Mouse (Mus musculus) G1E (cell line): Measurements from ENCODE around the gene Mab21l1. TPM values are rescaled to one million over a fixed set of nuclear protein-coding genes. Genes with fewer than 3 reads are reported as not detected.

Source experiments
- ATAC-seq: 2 replicates; pipeline ENCODE4 v1.8.0; 2016; ENCODE audit warnings: mild to moderate bottlenecking; ENCODE audit not compliant: insufficient number of reproducible peaks, poor library complexity, low FRiP score, severe bottlenecking; ENCODE audit errors: extremely low read depth
- DNase-seq: peaks from one replicate; pipeline ENCODE4 v3.0.0; 2012; ENCODE audit warnings: low spot score
- H3K27me3 ChIP-seq: 2 replicates; pipeline ENCODE4 v1.6.1; 2012; ENCODE audit warnings: mild to moderate bottlenecking, low read length, inconsistent platforms; ENCODE audit not compliant: insufficient read depth
- H3K36me3 ChIP-seq: replicated peaks from 2 replicates; pipeline ENCODE3; 2012; ENCODE audit warnings: mild to moderate bottlenecking, inconsistent platforms
- H3K4me1 ChIP-seq: 2 replicates; pipeline ENCODE4 v1.6.1; 2012; ENCODE audit warnings: low read depth, low read length, inconsistent platforms, mixed read lengths; ENCODE audit not compliant: insufficient read depth
- H3K4me3 ChIP-seq: 2 replicates; pipeline ENCODE4 v1.5.1; 2012; ENCODE audit warnings: low read depth, mild to moderate bottlenecking, inconsistent platforms, low read length, moderate library complexity, mixed read lengths
- H3K9me3 ChIP-seq: replicated peaks from 2 replicates; pipeline ENCODE4 v1.6.1; 2012; ENCODE audit warnings: inconsistent platforms
- CTCF ChIP-seq: IDR thresholded peaks from 2 replicates; pipeline ENCODE4 v1.5.1; 2012; ENCODE audit warnings: low read depth, low read length, inconsistent platforms, mixed read lengths
- GATA1 ChIP-seq: IDR thresholded peaks from 2 replicates; pipeline ENCODE4 v1.6.1; 2012; ENCODE audit warnings: borderline replicate concordance, low read length, inconsistent platforms, mixed read lengths
- GATA2 ChIP-seq: IDR thresholded peaks from 2 replicates; pipeline ENCODE4 v1.6.1; 2012; ENCODE audit warnings: low read depth, low read length, inconsistent platforms, borderline replicate concordance
- POLR2AphosphoS5 ChIP-seq: IDR thresholded peaks from 2 replicates; pipeline ENCODE4 v1.6.1; 2012; ENCODE audit warnings: low read depth, low read length, inconsistent platforms; ENCODE audit not compliant: insufficient replicate concordance
- TAL1 ChIP-seq: conservative IDR thresholded peaks from 2 replicates; pipeline ENCODE4 v1.6.1; 2012; ENCODE audit warnings: low read depth, low read length, inconsistent platforms, mixed read lengths
- polyA plus RNA-seq: library from polyadenylated mRNA; stranded (reverse); fragments of >175 nt; gene quantifications from 2 replicates; pipeline ENCODE4 v1.2.3, GENCODE M21; 2012
- total RNA-seq, 2 experiments: library from RNA; stranded (forward) in 1 of 2; stranded (reverse) in 1 of 2; fragments of 200-1000 nt in 1 of 2; fragments of >200 nt in 1 of 2; fragmentation: Nextera tagmentation in 1 of 2; gene quantifications; 2 replicates each; pipeline ENCODE4 v1.2.3; 2014 to 2017

The Mab21l1 gene
- total RNA-seq (2014; fragmentation: Nextera tagmentation), result not detected in 2 replicates
- 0.16 TPM in 1 of 2 replicates, not detected in the other for total RNA-seq (2017)
- polyA plus RNA-seq, result not detected in 2 replicates

DNA sequence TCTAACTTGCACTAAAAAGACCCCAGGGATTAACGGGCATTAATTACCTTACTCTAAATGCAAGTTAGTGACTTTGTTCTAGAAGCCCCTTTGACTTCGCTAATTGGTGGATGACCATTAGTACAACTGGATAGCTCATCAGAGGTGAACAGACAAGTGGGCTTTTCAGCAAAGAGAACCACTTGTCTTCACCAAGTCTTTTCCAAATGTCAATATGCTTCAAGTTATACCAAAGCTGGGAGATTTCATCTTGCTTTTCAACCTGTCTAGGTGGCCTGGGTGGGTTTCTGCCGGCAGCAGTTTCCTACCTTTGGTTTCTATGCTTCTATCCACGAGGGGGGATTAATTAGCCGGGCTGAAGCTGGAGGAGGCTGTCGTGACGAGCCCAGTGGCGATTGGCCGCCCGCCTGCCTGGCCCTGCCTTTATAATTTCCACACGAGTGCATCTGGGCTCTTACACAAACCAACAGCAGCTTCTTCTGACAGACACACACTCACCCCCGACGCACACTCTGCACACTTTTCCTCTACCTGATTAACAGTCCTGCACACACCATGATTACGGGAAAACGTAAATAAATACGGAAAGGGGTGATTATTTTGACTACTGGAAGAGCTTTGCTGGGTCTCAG is at the start of gene Mab21l1:
Mab21l1 (plus strand) TSS at position 455 of the 632 bp plus-strand sequence.
- peaks cover 26% of the 10 kb centered on the region for H3K9me3 ChIP-seq
- no peaks in the 10 kb centered on the region for H3K4me1 ChIP-seq
- DNase-seq, result no peak
- no peaks in the 10 kb centered on the region for H3K36me3 ChIP-seq
- H3K27me3 ChIP-seq, result no peaks in the 10 kb centered on the region
- H3K4me3 ChIP-seq, result no peak within 1 kb of the TSS; the same call in 1 of the 2 replicates
- TF ChIP-seq GATA1 (no peak), TAL1 (no peak), POLR2AphosphoS5 (no peak), GATA2 (no peak), CTCF (no peak)
- ATAC-seq, result no peak

DNA sequence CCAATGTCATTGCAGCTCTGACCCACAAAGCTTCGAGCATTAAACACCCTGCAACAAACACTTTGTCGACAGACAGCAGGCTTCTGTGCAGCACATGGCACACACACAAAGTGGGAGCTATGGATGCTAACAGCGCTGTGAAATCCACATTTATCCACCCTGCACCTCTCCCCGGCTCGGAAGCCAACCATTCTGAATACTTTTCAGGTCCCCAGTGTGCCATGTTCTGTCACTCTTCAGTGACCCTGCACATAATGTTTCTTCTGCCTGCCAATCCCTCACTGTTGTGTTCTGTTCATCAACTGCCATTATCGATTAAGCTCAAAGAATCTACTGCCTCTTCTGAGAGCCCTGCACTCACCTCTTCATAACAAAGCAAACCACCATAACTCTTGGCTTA is 48.6 kb upstream of the Mab21l1 start:
- no peaks in the 10 kb centered on the region for H3K27me3 ChIP-seq
- no peak overlapping the region for H3K4me3 ChIP-seq
- no peak for ATAC-seq
- no peak for DNase-seq
- peaks cover 14% of the 10 kb centered on the region for H3K9me3 ChIP-seq
- TF ChIP-seq GATA1 (no peak), POLR2AphosphoS5 (no peak), TAL1 (no peak), CTCF (no peak), GATA2 (no peak)
- H3K4me1 ChIP-seq, result no peaks in the 10 kb centered on the region
- H3K36me3 ChIP-seq, result no peaks in the 10 kb centered on the region

DNA sequence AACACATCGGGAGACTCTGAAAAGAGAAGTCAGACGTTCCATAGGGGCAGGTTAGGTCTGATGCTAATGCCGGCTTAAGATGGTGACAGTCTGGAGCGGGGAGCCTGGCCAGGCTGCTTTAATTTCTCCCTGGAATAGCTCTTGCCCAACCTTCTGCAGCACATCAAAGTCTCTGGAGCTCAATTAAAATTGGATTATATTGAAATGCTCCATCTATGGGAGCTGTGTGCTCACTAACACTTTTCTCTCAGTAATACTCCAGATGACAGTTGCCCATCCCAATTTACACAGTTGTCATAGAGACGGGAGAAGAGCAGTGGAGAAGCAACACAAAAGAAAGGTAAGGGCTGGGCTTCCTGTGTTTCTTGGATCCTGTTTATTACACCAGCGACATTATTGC is 40.9 kb upstream of the Mab21l1 start:
- ATAC-seq (no peak), DNase-seq (no peak)
- Histone ChIP-seq H3K4me1 (no peaks in the 10 kb centered on the region), H3K4me3 (no peak overlapping the region), H3K9me3 (peaks cover 13% of the 10 kb centered on the region), H3K27me3 (no peaks in the 10 kb centered on the region), H3K36me3 (no peaks in the 10 kb centered on the region)
- TF ChIP-seq TAL1 (no peak), GATA1 (no peak), POLR2AphosphoS5 (no peak), CTCF (no peak)

DNA sequence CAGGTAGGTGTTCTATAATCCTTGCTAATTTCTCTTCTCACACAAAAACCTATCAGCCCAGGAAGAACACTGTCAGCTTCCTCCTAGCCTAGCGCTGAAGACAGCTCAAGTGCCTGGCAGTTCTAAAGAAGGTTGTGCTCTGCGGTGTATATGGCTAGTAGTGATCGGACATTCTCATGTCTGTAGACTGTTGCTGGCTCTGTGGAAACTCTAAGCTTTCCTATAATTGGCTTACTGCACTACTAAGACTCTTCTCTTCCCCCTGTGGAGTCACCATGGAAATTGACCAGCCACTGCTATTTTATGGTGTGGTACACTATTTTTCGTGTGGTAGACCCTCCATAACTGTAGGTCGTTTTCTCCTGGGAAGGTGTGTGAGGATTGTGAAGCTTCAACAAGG is 40.1 kb upstream of the Mab21l1 start:
- no peak for ATAC-seq
- TF ChIP-seq TAL1, result no peak
- TF ChIP-seq GATA2, result no peak
- TF ChIP-seq GATA1, result no peak
- H3K36me3 ChIP-seq, result no peaks in the 10 kb centered on the region
- no peak for DNase-seq
- H3K9me3 ChIP-seq, result peaks cover 9% of the 10 kb centered on the region
- no peaks in the 10 kb centered on the region for H3K27me3 ChIP-seq
- H3K4me3 ChIP-seq, result no peak overlapping the region
- no peaks in the 10 kb centered on the region for H3K4me1 ChIP-seq

DNA sequence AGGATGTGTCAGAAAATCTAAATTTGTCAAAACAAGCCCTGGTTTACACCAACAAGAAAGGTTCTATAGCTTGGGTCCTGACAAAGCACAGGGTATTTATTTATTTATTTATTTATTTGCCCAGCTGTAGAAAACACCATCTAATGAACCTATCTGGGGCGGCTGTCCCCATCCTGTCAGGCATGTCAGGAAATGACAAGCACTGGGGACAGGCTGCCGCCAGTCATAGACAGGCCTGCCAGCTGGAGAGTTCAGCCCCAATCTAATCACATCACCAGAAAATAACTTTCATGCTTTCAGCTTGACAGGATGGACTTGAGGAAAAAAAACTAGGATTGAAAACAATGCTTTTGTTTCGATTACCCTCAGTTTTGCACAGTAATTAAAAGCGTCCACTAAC is 39.7 kb upstream of the Mab21l1 start:
- Histone ChIP-seq H3K36me3 (no peaks in the 10 kb centered on the region), H3K4me1 (no peaks in the 10 kb centered on the region), H3K4me3 (no peak overlapping the region), H3K9me3 (peaks cover 12% of the 10 kb centered on the region), H3K27me3 (no peaks in the 10 kb centered on the region)
- no peak for DNase-seq
- no peak for ATAC-seq
- no peak for TF ChIP-seq GATA2
- no peak for TF ChIP-seq TAL1
- TF ChIP-seq CTCF, result no peak

DNA sequence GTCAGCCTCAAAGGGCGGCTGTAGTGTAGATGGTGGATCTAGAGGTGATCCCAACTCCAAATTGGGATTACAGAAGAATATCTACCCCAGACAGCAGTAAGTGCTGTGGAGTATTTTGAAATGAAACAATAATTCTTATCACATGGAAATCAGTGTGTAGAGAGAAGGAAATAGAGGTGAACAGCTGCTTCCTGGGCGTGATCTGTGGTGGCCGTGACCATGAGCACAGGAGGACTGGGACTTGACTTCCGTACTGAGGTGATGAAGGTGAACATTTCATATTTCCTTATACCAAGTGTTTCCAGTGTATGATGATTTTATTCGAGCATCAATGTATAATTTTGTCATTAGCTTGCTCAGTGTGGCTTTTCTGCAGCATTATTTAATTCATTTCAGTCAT is 38.4 kb upstream of the Mab21l1 start:
- DNase-seq (no peak), ATAC-seq (no peak)

More for the DNA sequence above, 38.4 kb upstream of the Mab21l1 start:
- Histone ChIP-seq H3K27me3 (no peaks in the 10 kb centered on the region), H3K4me3 (no peak overlapping the region), H3K4me1 (no peaks in the 10 kb centered on the region), H3K36me3 (no peaks in the 10 kb centered on the region), H3K9me3 (peaks cover 15% of the 10 kb centered on the region)
- no peak for TF ChIP-seq POLR2AphosphoS5
- TF ChIP-seq CTCF, result no peak
- no peak for TF ChIP-seq GATA2
- no peak for TF ChIP-seq TAL1
